Mouse (Mus musculus) thymus, postnatal 10 days (tissue): ENCODE measurements around the gene Stk32b.

Experiments
- DNase-seq, 2 experiments: peaks; one replicate each; pipeline ENCODE4 v3.0.0; 2021; ENCODE audit warnings: low spot score in 2 of 2

Gene Stk32b

GRCm38 (mm10) chr5:37664962-37665361 is 52.0 kb downstream of the Stk32b start:
- DNase-seq = no peak

GRCm38 (mm10) chr5:37659177-37659576 is 57.8 kb downstream of the Stk32b start:
- no peak for DNase-seq

- DNase-seq = no peak
These were observed 59.2 kb downstream of the Stk32b start for GRCm38 (mm10) chr5:37657741-37658140.

- DNase-seq = no peak
These were observed 61.8 kb downstream of the Stk32b start for GRCm38 (mm10) chr5:37655208-37655607.

- DNase-seq = no peak
These were observed 66.2 kb downstream of the Stk32b start for GRCm38 (mm10) chr5:37650681-37651211.

GRCm38 (mm10) chr5:37650089-37650601 is 66.8 kb downstream of the Stk32b start:
- DNase-seq = no peak

GRCm38 (mm10) chr5:37644082-37644481 is 72.9 kb downstream of the Stk32b start:
- no peak for DNase-seq

- no peak for DNase-seq
These were observed 74.5 kb downstream of the Stk32b start for GRCm38 (mm10) chr5:37642486-37642885.

GRCm38 (mm10) chr5:37634791-37635190 is 82.2 kb downstream of the Stk32b start:
- no peak for DNase-seq

GRCm38 (mm10) chr5:37627437-37628163 is 89.4 kb downstream of the Stk32b start:
- DNase-seq = no peak

GRCm38 (mm10) chr5:37611874-37612273 is 105.1 kb downstream of the Stk32b start:
- no peak for DNase-seq

- DNase-seq = no peak
These were observed 117.4 kb downstream of the Stk32b start for GRCm38 (mm10) chr5:37599566-37599965.

- no peak for DNase-seq
These were observed 118.7 kb downstream of the Stk32b start for GRCm38 (mm10) chr5:37598271-37598670.

GRCm38 (mm10) chr5:37592411-37592810 is 124.6 kb downstream of the Stk32b start:
- DNase-seq = no peak

- DNase-seq = no peak
These were observed 129.1 kb downstream of the Stk32b start for GRCm38 (mm10) chr5:37587861-37588260.

- DNase-seq = no peak
These were observed 130.9 kb downstream of the Stk32b start for GRCm38 (mm10) chr5:37586071-37586470.

GRCm38 (mm10) chr5:37575427-37575826 is 141.5 kb downstream of the Stk32b start:
- DNase-seq = no peak

GRCm38 (mm10) chr5:37557274-37557815 is 159.6 kb downstream of the Stk32b start:
- DNase-seq = no peak

- no peak for DNase-seq
These were observed 162.7 kb downstream of the Stk32b start for GRCm38 (mm10) chr5:37554231-37554630.

- no peak for DNase-seq
These were observed 165.3 kb downstream of the Stk32b start for GRCm38 (mm10) chr5:37551649-37552048.

GRCm38 (mm10) chr5:37535726-37536293 is 181.2 kb downstream of the Stk32b start:
- no peak for DNase-seq

- no peak for DNase-seq
These were observed 181.7 kb downstream of the Stk32b start for GRCm38 (mm10) chr5:37535227-37535626.

- DNase-seq = no peak
These were observed 191.6 kb downstream of the Stk32b start for GRCm38 (mm10) chr5:37525363-37525762.
